Mouse (Mus musculus) bone marrow, adult 2 months (tissue): ENCODE measurements at regions not wholly inside any gene's neighbourhood (a gene's known extent, or its start where the extent isn't known, plus 50 kb on each side); places are given as distances from the start of the nearest gene placed in this dataset.

Experiments used
- CTCF ChIP-seq: fragments of 200-500 bp; IDR thresholded peaks from 2 replicates; pipeline ENCODE4 v1.5.1; 2011; ENCODE audit warnings: low read length, control low read depth; ENCODE audit not compliant: control insufficient read depth, insufficient read depth
- POLR2A ChIP-seq: fragments of 200-500 bp; IDR thresholded peaks from 2 replicates; pipeline ENCODE4 v1.6.1; 2011; ENCODE audit warnings: low read depth, mild to moderate bottlenecking, control low read depth, low read length, borderline replicate concordance; ENCODE audit not compliant: control insufficient read depth

- TF ChIP-seq CTCF (no peak), POLR2A (no peak)
Observed at GRCm38 (mm10) chr13:5425491-5426232, 435.6 kb upstream of the Klf6 start.
